Mouse (Mus musculus): ENCODE results near the gene Thrap3.

The Thrap3 gene

DNA sequence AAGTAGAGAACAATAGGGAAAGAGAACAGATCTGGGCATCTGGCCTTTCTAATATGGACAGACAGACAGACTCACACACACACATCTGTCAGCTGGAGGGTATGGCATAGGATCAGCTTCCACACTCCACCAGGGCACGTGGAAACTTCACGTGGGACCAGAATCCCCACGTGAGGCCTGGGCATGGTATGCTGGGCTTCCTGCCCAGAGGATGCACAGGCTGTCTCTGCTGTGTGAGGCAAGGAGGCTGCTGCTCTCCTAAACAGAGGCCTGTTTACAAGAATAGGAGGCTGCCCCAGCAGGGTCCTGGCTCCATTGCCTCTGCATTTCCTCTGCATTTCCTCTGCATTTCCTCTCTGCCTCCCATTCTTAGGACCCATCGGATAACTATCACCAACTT lies 67.9 kb downstream of the Thrap3 start:
- DNase-seq: no peak

DNA sequence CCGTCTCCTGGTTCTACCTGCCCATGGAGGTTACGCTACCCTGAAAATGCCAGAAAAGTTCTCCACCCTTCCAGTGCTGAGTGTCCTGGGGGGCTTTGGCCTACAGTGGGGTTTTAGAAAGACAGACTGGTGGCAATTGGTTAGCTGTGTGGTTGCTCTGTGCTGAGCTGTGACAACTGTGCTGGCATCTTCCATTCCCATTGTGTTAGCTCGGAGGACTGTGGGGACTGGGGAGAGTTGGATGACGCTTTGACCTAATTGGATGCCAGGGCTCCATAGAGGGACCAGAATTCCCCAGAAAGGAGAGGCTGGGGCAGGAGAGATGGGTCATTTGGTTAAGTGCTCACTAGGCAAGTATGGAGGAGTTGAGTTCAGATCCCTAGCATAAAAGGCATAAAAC lies 68.3 kb downstream of the Thrap3 start:
- DNase-seq: no peak

DNA sequence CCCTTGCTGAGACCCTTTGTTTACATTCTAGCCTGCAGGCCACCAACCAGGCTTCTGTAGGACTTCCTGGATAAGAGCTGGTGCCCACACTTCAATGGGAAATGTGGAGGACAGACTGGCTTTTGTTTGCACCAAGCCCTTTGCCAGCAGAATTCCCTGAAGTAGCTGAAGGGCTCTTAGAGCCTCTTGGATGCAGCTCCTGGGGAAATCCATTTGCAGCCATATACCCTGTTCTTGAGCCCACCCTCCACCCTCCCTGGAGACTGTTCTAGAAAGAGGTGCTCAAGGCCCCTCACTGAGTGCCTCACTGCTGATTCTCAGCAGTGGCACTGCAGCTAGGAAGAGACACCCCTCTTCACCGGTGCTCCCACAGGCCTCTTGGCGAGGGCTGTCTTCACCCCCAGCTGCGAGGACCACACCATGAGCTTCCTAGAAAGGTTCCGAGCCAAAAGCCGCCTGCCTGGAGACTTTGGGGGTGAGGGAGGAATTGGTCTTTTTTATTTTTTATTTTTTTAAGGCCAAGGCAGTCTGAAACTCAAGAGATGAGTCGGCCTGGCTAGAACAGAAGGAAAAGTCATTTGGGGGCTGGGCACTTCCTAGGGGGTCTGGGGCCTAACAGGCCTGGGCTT lies 69.8 kb downstream of the Thrap3 start:
- DNase-seq: no peak

DNA sequence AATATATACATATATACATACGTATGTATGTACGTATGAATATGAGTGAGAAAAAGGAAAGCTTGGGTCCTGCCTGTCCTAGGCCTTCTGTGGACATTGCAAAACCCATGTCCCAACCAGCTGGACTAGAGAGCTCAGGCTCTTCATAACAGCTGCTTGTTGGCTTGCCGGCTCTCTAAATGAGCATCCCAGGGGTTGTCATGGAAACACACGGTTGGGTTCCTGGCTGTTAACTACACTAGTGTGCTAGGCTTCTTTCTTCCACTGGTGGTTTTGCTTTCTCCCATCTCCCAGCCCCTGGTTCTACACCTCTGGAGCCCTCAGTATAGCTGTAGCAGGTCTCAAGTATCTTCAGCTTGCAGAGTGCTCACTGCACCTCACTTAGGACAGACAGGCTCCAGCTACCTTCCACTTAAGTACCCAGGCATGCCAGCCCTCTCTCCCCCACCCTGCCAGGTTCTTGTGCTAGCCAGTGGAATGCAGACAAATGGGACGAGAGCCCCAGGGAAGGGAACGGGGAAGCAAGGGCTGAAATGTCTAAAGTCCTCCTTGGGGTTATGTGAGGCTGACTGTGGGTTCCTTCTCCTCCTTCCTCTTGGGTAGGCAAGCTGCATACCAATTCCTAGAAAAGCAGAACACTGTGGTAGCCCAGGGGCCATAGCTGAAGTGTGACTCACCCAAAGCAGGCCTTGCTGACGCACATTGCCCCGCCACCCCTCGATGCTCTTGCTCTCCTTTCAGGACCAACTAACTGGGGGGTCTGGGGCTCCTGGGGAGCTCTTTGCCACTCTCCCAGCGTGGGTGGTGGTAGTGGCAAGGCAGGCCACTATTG lies 71.1 kb downstream of the Thrap3 start:
- DNase-seq: peak; percentile 57

DNA sequence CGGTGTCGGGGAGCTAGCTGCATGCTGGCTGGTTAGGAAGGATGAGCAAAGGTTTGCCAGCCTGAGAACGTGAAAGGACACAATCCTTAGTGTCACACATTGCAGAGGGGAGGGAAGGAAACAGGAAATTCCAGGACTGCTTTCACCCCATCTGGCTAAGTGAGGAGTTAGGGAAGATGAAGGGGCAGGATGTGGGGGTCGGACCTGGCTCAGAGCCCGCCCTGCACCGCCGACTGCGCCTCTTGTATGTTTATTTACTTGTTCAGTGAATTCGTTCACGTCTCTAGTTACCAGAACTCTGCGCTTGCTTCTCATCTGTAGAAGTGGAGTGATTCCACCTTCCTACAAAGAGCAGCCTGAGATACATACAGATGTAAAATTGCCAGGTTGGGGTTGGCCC lies 72.1 kb downstream of the Thrap3 start:
- no peak for DNase-seq

DNA sequence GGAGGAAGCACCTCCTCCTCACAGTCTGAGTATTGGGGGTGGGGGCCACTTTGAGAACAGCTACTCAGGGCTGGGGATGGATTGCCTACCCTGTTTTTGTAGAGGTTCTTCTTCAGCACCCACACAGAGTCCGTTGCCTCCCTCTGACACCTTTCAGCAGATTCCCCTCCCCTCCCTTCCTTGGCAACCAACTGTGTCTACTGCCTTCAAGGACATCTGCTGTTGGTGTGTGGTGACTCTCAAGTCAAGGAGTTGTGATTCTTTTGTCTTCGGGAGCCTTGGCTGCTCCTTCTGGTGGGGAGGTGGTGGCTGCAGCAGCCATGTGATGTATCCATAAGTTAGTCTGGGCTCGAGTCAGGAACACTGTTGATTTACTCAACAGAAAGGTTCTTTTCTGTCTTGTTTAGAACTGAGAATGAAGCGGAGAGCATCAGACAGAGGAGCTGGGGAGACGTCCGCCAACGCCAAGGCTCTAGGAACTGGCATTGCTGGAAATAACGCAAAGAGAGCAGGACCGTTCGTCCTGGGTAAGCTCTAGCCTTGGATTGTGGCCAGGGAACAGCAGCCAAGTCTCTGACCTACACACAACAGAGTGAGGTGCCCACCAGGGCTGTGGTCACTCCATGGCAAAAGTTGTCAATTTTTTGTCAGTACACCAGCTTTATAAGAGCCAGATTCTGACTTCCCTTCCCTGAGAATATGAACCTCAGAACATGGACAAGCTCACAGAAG lies 79.1 kb downstream of the Thrap3 start:
- no peak for DNase-seq

DNA sequence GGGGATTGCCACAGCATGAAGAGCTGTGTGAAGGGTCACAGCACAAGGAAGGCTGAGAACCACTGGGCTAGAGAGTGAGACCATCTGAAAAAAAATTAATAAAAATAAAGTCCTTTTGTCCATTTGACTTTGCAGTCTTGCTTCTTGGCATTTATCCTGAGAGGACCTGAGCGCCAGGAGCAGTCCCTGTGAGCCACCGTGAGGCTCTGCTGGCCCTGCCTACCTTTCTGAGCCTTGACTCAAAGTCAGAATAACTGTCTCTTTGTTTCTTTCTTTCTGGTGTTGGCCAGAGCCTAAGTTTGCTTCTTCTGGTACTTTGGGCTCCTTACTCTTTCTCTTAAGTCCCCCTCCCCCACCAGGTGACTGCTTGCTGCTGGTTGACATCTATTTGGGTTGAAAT lies 82.1 kb downstream of the Thrap3 start:
- DNase-seq: no peak

DNA sequence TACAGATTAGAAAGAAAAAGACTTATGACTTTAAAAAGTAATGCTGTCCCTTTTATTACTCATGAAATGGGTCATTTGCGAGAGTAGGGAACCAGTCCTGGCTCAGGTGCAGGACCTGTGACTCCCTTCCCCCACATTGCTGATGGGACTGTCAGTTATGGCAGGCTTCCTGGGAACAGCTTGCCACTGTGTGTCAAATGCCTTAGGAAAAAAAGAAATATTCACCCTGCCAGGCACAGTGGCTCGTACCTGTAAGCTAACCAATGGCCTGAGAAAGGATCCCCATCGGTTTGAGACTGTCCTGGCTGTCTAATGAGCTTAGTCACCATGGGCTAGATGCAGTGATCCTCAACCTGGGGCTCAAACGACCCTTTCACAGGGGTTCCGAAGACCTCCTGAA lies 82.5 kb downstream of the Thrap3 start:
- no peak for DNase-seq

DNA sequence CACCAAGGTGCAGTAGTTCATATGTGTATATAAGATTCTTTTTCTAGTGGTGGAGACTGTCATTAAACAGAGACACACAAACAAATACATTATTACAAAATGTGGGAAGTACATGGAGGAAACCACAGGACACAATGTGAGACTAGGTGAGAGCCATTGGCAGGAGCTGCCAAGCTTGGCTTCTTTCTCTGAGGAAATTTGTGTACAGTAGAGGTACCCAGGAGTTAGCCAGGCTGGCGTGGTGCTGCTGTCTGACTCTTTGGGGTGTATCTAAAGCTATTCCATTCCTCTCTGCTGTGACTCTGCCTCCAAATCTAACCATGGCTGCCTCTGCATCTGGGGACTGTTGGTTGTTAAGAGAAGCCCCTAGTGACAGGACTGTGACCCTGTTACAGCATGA lies 83.5 kb downstream of the Thrap3 start:
- DNase-seq: no peak

DNA sequence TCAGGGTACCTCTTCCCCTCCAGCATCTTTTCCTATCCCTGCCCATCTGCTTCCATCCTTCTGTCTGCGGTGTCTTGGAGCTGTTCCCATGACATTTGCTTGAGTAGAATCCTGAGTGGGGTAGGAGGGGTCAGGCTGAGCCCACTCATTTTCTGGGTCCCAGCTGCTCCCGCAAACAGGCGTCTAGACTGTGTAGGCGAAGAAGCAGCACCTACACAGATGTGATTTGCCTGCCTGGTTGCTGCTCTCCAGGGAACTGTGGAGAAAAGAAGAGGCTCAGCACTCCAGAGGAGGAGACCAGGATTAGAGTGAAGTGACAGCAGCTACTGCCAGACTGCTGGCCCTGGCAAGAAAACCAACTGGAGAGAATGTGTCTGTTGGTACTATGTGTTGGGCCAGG lies 83.9 kb downstream of the Thrap3 start:
- DNase-seq: peak; percentile 49

DNA sequence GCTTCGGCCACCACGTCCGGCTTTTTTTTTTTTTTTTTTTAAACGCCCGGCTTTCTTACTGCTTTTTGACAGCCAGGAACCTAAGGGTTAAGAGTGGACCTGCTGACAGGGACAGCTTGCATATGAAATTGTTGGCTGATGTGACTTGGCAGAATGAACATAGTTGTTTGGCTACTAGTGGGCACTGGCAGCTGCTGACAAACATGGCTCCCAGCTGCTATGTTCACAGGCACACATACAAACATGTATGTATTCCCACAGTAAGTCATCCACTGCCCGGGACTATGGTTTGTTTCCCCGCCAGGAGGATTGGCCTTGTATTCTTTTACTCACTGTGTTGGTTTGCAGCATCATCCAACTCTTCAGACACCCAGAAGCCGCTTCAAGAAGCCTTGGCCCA lies 85.4 kb downstream of the Thrap3 start:
- no peak for DNase-seq

DNA sequence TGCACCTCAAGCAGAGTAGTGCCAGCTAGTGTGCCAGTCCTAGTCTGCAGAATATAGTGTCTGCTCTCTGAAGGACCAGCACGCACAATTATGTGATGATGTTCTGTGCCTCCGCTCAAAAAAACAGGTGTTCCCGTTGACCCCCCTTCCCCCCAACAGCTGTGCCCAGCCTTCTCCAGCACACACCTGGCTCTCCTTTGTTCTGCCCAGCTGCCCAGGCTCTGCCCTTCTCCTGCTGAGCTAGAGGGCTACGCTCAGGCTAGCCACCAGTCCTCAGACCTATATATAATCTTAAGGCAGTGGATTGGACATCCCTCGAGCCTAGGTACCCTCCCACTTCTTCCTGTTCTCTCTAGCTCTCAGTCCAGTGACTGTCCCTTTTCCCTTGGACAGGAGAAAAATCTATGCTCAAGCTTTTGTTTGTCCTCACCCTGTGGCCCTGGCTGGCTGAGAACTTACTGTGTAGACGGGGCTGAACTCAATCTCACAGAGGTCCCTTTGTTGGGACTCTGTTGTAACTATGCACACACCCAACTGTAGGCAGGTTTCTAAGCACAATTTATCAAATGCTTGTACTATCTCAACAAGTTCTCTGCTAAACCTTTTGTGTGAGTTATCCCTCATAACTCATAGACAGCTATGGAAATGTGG lies 86.6 kb downstream of the Thrap3 start:
- DNase-seq: no peak

DNA sequence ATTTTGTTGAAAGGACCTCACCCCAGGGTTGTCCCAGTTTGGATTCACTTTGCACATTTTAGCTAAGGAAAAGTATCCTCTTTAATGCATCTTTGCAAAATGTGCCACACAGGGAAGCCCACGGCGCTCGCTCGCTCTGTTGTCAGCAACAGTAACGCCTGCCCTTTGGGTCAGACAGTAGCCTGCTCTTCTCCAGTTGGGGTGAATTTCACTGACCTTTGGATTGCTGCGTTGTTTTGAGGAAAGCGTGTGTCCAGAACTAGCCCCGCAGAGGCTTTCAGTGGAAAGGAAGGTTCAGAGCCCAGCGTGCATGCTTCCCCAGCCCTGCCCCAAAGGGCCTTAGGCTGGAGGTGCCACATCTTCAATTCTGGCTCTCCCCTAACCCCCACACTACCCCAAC lies 87.1 kb downstream of the Thrap3 start:
- DNase-seq: no peak
